Mouse (Mus musculus): ENCODE results near the gene Nfatc3. TPM values are rescaled to one million over a fixed set of nuclear protein-coding genes. Genes with fewer than 3 reads are reported as not detected.

Nfatc3 gene
- total RNA-seq, 2 experiments from 2014 or later, result 24.9 to 28.7 TPM

DNA sequence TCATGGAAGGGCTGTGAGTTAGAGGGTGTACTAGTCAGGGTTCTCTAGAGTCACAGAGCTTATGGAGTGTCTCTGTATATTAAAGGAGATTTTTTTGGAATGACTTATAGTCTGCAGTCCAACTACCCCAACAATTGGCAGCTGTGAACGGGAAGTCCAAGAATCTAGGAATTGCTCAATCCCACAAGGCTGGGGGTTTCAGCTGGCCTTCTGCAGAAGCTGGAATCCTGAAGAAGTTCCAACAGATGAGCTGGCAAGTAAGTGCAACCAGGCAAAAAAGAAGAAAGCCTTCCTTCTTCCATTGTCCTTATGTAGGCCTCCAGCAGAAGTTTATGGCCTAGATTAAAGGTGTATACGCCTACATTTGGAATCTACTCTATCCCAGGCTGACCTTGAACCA is 86.7 kb downstream of the Nfatc3 start:
- Histone ChIP-seq H3K27ac (0 out of 2 replicates have a peak overlapping the region, but pooled peaks have one; percentile 10), H3K4me3 (no peak overlapping the region)
- no peak for TF ChIP-seq CTCF (IDR thresholded peaks at IDR 0.05)
- intact Hi-C loops (cut with DNase I), result no loop called here
- DNase-seq, result no peak

DNA sequence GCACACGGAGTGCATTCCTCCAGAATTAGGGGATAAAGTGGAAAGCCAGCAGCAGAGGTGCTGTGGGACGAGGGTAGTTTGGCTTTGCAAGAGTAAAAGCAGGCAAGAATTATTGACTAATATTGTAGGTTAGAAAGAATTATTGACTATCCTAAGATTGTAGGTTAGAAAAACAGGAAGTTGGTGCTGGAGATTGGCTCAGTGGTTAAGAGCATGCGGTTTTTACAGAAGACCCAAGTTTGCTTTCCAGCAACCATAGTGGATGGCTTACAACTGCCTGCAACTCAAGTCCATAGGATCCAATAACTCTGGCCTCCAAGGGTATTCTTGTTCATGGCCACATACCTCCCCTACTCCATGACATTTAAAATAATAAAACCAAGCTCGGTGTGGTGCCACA is 87.4 kb downstream of the Nfatc3 start:
- Histone ChIP-seq H3K27ac (no peak overlapping the region), H3K4me3 (no peak overlapping the region)
- intact Hi-C loops (cut with DNase I), result no loop called here
- no peak for TF ChIP-seq CTCF (IDR thresholded peaks at IDR 0.05)
- DNase-seq, result no peak

DNA sequence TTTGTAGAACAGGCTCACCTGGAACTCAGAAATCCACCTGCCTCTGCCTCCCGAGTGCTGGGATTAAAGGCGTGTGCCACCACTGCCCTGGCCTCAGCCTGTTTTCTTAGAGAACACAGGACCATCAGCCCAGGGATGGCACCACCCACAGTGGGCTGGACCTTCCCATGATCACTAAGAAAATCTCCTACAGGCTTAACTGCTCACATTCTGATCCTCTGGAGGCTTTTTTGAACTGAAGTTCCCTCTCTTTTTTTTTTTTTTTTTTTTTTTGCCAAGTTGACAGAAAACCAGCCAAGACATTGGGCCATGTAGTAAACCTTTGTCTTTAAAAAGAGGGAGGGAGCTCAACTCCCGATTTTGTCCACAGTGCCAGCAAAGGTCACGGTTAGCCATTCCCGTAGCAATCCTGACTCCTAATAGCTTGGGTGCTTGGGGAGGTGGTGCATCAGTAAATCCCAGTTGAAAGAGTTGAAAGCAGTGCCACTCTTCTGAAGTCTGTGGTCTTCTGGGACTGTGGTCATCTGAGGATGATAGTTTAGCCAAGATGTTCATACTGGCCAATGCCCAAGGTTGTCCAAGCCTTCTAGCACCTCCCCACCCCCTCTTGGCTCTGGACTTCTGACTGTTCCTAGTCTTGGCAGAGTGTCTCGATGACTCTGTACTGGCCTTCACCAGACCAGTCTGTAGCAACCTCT is 89.4 kb downstream of the Nfatc3 start:
- TF ChIP-seq CTCF (IDR thresholded peaks at IDR 0.05), result no peak
- Histone ChIP-seq H3K27ac (peak overlapping the region; percentile 68), H3K4me3 (no peak overlapping the region)
- intact Hi-C loops (cut with DNase I), result no loop called here
- DNase-seq, result peak; percentile 72

DNA sequence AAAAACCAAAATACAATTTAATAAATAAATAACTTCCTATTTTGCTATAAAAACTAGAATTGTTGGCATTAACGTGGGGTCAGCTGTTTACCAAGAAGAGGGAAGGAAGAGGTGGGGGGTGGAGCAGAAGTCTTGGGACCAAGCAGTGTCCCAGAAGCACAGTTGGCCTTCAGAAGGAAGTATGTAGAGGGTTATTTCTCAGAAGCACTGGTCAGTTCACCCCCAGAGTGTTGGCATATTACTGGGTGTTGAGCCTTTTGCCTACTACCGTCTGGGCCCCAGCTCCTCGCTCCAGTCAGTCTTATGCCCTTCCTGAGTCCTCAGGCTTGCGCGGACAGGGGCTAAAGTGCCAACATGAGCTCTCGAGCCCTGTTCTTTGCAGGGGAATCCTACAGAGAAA is 90.4 kb downstream of the Nfatc3 start:
- peak overlapping the region; percentile 68 for H3K27ac ChIP-seq
- no peak for DNase-seq
- no peak for TF ChIP-seq CTCF (IDR thresholded peaks at IDR 0.05)
- intact Hi-C loops (cut with DNase I), result no loop called here
- no peak overlapping the region for H3K4me3 ChIP-seq

DNA sequence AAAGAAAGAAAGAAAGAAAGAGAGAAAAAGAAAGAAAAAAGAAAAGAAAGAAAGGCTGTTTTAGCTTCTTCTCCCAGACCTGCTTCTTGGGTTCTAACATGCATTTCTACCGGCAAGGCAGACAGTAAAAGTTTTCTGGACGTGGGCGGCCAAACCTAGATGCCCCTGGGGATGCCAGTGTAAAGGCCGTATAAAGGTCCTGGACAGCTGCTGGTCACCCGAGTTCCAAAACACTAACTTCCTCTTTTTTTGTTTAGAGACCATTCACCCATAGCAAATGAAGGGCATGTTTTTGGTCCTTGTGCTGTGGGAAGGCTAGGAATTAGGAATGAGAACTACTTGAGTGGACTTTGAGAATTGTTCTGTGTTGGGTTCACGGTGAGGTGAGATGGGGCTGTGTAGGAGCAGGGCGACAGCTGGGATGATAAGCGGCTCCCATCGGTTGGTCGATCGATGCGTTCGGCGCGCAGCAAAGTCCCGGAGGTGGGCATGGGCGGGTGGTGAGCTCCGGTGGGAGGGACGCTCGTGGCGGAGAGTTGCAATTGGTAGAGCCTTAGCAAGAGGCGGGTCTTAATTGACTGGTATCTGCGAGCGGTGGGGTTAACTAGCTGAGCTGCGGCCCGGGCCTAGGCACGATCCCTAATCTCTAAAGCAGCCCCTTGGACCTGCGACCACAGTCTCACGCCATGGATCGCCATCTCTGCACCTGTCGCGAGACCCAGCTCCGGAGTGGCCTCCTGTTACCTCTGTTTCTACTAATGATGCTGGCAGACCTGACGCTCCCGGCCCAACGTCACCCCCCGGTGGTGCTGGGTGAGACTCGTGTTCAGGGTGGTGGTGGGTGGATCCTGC is 91.4 kb downstream of the Nfatc3 start, which contains the start of gene Pla2g15:
TSS of gene Pla2g15 (plus strand) at position 599 of the 852 bp plus-strand sequence.
- peak within 1 kb of the TSS; percentile 90 for H3K4me3 ChIP-seq
- DNase-seq, result peak; percentile 95
- peak within 1 kb of the TSS; percentile 86 for H3K27ac ChIP-seq
- TF ChIP-seq CTCF (IDR thresholded peaks at IDR 0.05), result no peak
- intact Hi-C loops (cut with DNase I), result no loop called here

DNA sequence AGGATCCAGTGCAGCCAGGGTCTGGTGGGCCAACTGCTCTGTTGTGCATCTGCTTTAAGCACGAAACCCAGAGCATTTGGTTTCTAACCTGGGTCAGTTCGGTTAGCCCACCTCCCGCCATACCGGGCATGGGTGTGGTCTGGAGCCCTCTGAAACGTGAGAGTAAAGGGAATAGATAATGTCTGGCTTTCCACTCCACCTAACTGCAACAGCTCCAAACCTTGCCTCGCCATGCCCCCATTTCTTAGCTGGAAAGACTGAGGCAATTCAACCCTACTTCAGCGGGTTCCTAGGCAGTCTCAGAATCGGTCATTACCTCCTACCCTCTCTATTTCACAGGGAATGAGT is 92.0 kb downstream of the Nfatc3 start:
- H3K27ac ChIP-seq, result peak overlapping the region; percentile 86
- intact Hi-C loops (cut with DNase I), result no loop called here
- DNase-seq, result peak; percentile 19
- H3K4me3 ChIP-seq, result peak overlapping the region; percentile 90
- TF ChIP-seq CTCF (IDR thresholded peaks at IDR 0.05), result no peak

DNA sequence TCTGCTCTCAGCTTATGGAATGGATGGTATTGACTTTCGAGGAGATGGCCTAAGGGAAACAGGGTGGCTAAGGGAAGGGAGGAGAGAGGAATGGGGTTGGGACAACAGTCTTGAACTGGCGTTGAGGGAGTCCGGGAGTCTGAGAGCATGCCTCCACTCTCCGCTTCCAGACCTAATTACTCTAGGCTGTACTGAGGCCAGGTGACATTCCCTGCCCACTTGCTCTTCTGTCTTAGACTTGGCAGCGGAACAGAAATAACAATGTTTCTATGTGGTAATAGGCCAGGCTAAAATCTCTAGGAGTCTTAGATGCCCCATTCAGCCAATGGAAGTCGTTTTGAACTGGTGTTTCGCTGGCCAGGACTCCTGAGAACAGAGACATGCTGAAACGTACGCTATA is 92.4 kb downstream of the Nfatc3 start:
- intact Hi-C loops (cut with DNase I), result no loop called here
- no peak for DNase-seq
- no peak for TF ChIP-seq CTCF (IDR thresholded peaks at IDR 0.05)
- Histone ChIP-seq H3K4me3 (peak overlapping the region; percentile 90), H3K27ac (peak overlapping the region; percentile 86)

DNA sequence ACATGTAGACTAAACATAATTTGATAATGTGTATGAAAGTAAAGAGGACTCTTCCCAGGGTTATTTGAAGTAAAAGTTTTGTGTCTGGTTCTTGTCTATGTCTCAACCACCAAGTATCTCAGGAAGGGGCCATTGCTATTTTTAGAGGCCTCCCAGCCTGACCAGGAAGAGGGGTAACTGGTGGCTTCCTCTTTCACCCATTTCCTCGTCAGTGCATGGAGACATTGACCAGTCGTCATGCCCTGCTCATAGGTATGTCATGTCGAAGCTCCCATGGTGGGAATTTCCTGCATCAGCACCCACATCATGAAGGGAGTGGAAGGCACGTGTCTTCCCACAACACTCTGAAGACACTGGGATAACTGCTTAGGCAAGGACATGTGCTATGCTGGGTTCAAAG is 94.2 kb downstream of the Nfatc3 start:
- intact Hi-C loops (cut with DNase I), result no loop called here
- no peak for DNase-seq
- TF ChIP-seq CTCF (IDR thresholded peaks at IDR 0.05), result no peak
- H3K27ac ChIP-seq, result no peak overlapping the region
- no peak overlapping the region for H3K4me3 ChIP-seq

DNA sequence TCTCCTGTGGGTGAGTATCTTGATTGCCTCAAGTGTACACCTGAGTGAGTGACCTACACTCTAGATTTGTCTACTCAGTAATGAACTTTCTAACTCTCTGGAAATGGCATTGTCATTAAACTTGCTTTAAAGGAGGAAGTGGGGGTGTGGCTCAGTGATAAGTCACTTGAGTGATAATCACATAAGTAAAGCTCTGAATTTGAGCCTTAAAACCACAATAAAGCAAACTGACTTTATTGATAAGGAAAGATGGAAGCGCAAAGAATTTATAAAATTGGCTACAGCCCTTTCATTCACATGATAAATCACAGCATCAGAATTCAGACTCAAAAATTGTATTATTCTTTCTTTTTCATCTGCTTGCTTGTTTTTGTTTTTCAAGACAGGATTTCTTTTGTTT is 98.8 kb downstream of the Nfatc3 start:
- Histone ChIP-seq H3K4me3 (no peak overlapping the region), H3K27ac (peak overlapping the region; percentile 84; the same call in 1 of the 2 replicates)
- DNase-seq, result no peak
- intact Hi-C loops (cut with DNase I), result loop anchor here (5.0 kb wide), 1 partner anchor 40 kb away; no protein-coding TSS in a partner anchor
- TF ChIP-seq CTCF (IDR thresholded peaks at IDR 0.05), result no peak

DNA sequence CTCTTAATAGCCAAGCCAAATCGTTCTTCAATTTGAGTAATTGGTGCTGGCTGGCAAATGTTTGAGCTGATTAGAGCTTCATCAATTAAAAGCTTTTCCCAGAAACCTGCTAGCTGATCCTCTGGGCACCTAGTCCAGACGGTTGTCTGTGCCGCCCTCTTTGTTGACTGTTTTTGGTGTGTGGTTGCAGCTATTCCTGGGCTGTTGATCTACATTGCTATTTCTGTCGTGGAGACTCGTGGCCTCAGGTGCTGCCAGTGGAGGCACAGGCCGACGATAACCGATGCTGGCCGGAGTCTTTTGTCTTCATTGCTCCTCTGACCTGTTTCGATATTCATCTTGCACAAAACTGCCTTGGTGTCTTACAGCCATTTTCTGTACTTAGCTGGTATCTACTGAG is 99.7 kb downstream of the Nfatc3 start:
- intact Hi-C loops (cut with DNase I), result loop anchor here (5.0 kb wide), 1 partner anchor 39 kb away; no protein-coding TSS in a partner anchor
- no peak for TF ChIP-seq CTCF (IDR thresholded peaks at IDR 0.05)
- H3K27ac ChIP-seq, result peak overlapping the region; percentile 84
- H3K4me3 ChIP-seq, result peak overlapping the region; percentile 30
- DNase-seq, result peak; percentile 75

DNA sequence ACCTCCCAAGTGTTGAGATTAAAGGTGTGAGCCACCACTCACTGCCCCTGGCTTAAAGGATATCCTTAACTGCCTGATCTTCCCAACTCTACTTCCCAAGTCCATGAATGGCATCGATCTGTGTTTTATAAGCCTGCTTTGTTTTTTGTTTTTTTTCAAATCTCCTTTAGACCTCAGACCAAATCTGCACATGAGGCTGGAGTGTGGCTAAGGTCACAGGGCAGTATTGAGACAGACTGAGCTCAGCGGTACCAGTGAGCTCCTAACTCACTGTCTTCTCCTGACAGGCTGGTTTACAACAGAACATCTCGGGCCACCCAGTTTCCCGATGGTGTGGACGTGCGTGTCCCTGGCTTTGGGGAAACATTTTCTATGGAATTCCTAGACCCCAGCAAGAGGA is 101.2 kb downstream of the Nfatc3 start:
- TF ChIP-seq CTCF (IDR thresholded peaks at IDR 0.05), result no peak
- DNase-seq, result no peak
- Histone ChIP-seq H3K4me3 (no peak overlapping the region), H3K27ac (peak overlapping the region; percentile 84; the same call in 1 of the 2 replicates)
- intact Hi-C loops (cut with DNase I), result loop anchor here (5.0 kb wide), 1 partner anchor 37 kb away; no protein-coding TSS in a partner anchor

DNA sequence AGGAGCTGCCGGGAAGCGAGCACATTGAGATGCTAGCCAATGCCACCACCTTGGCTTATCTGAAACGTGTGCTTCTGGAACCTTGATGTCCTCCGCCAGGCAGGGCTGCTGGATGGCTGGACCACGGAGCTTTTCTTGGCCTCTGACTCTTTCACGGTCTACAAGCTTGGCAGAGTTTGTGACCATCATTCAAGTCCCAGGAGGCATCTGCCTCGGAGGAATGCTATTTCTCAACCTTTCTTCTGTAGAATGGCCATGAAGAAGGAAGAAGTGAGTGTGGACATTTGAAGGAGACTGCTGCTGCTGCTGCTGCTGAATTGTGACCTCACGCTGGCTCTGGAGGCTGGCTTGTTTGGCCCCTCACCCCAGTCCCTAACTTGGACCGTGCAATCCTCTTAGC is 104.6 kb downstream of the Nfatc3 start:
- no peak for DNase-seq
- intact Hi-C loops (cut with DNase I), result no loop called here
- no peak overlapping the region for H3K27ac ChIP-seq
- H3K4me3 ChIP-seq, result no peak overlapping the region
- TF ChIP-seq CTCF (IDR thresholded peaks at IDR 0.05), result no peak

DNA sequence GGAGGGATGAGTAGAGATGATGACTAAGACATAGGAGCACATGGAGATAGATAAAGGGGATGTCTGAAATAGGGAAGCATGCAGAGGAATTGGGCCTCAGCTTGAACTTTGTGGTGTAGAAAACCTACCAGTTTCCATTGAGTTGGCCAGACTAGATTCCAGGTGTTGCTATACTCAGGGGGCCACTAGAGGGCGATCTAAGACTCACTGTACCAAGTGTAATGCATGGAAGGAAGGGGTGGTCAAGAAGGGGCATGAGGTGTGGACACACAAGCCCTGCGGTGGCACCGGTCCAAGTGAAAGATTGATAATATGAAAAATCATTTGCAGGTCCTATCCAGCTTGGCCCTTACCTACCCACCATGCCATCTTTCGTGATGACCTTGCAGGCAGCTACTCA is 106.8 kb downstream of the Nfatc3 start:
- intact Hi-C loops (cut with DNase I), result no loop called here
- Histone ChIP-seq H3K27ac (peak overlapping the region; percentile 12; the same call in 1 of the 2 replicates), H3K4me3 (no peak overlapping the region)
- DNase-seq, result peak; percentile 76
- TF ChIP-seq CTCF (IDR thresholded peaks at IDR 0.05), result peak; percentile 85

Measured in gastrocnemius, adult 2 months (tissue).